Mouse (Mus musculus): ENCODE measurements around the gene Cdkn1b.

The Cdkn1b gene

DNA sequence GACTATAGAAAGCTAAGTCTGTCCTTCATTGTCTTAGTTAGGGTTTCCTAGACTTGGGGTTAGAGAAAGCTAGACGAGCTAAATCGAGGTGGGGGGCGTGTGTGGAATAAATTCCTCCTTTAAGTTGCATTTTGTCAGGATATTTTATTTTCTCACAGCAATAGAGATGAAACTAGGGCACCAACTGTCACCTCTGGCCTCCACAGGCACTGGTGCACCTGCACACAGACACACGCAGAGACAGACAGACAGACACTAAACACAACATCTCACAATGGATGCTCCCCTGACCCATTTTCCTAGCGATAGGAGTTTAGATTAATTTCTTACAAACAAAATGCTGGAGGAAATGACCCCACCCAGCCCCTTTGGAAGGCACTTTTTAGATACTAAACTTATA is 46.5 kb downstream of the Cdkn1b start:
- in situ Hi-C loops (cut with MboI; ENCODE audit: low sequenced_read_pairs) = no loop called here

DNA sequence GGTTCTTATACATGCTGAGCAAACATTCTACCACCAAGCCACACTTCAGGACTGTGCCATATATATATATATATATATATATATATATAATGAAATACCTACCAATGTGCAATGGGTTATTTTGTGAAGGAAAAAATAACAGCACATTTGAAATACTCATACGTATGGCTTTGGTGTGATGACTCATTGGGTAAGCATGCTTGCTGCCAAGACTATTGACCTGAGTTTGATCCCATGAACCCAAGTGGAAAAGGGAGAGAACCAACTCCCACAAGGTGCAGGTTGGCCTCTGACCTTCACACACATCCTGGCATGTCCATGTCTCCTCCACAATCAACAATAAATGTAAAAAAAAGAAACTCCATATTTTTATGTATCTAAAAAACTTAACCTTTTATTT is 48.1 kb downstream of the Cdkn1b start:
- in situ Hi-C loops (cut with MboI; ENCODE audit: low sequenced_read_pairs) = no loop called here

DNA sequence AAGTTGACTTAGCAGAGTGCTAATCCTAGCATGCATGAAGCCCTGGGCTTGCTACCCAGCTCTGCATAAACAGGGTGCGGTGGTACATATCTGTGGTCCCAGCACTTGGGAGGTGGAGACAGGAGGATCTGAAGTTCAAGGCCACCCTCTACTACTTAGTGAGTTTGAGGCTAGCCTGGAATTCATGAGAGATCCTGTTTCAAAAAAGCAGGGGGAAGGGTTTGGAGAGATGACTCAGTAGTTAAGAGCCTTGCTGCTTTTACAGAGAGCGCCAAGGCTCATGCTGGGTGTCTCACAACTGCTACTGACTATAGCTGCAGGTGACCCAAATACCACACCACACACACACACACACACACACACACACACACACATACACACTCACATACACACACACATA is 49.3 kb downstream of the Cdkn1b start:
- in situ Hi-C loops (cut with MboI; ENCODE audit: low sequenced_read_pairs) = no loop called here

DNA sequence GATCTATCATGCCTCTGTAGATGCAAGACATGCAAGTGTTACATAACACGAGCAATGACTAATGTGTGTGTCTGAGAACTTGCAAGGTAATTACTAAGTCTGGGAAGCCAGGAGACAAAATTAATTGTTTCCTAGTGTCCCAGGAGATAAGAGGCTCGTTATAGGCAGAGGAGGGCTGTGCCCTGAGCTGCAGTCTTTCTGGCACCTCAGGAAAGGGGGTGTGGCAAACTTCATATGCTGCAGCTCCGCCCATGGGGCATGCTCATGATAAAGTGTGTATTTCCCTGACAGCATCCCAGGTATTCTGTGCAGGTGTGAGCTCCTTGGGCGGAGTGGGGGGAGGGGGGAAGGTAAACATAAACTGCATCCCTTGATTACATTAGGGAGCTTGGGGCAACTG is 51.9 kb downstream of the Cdkn1b start:
- in situ Hi-C loops (cut with MboI; ENCODE audit: low sequenced_read_pairs) = no loop called here

Measured in CH12F3 (cell line).